Mouse (Mus musculus) cerebellum, adult 9-10 months (tissue): ENCODE data around the gene Psd.
A peak's percentile ranks its signal among the peaks of the same experiment; 100 is the strongest.

ENCODE experiments used
- DNase-seq: peaks from one replicate; pipeline ENCODE4 v3.0.0; 2022

The Psd gene

DNA sequence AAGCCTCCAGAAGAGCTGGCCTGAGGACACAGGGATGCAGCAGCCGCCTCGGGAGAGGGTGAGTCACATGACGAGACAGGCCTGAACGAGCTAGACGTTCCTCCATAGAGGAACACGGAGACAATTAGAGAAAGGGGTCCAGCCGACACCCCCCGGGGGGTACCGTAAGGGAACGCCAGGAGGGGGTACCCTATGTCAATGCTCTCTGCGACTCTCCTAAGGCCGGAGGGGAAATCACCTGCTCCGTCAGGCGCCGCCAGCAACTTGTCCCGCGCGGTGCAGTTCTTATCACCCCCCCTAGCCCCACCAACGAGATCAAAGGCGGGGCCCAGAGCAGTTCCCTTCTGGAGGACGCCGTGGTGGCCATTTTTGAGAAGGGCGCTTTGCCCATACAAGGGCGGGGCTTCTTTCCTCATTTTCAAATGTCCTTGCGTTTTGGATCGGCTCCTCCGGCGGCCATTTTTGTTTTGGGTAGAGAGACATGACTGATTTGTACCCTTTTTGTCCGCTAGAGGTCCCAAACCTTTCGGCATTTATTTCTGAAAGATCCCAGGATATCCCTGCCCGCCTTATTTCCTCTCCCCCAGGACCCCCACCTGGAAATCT, 11.5 kb upstream of the Psd start, which contains the start of gene Cuedc2:
Gene Cuedc2 (minus strand): TSS at position 372 of the 606 bp plus-strand sequence.
- DNase-seq: peak; percentile 99

DNA sequence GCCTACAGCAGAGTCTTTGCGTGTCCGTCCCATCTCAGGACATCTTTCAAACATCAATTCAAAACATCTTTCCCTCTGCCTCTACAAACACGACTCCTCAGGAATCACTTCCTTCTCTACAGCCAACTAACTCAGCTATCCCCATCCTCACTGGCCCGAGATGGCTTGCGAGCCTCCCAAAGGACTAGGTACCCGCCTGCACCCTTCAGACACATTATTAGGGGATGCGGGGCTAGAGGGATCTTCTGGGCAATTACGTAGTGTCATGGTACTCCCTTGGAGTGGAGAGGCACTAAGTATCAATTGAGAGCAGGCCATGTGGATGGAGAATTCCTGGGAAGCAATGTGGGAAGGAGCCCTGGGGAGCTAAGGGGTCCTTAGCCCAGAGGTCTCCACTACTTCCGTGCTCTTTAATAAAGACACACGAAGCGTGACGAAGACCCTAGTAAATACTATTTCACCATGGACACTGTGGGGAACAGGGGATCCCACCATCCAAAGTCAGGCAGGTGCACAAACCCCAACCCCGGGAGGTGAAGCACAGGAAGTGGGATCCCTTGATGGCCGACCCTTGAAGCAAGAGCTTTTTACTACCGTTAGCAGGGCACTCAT, 10.9 kb upstream of the Psd start:
- no peak for DNase-seq

DNA sequence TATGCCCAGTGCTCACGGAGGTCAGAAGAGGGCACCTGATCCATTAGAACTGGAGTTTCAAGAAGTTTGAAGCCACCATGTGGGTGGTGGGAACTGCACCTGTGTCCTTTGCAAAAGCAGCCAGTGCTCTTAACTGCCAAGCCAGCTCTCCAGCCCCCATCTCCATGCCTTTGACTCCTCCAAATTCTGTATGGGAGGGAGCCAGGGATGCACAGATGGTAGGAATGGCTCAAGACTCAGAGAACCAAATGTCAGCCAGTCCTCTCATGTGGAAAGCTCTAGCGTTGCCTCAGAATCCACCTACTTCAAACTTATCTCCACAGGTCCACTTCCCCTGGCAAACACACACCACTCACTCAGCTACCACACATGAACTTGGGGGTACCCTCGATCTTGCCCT, 7.0 kb upstream of the Psd start:
- DNase-seq: peak; percentile 85

DNA sequence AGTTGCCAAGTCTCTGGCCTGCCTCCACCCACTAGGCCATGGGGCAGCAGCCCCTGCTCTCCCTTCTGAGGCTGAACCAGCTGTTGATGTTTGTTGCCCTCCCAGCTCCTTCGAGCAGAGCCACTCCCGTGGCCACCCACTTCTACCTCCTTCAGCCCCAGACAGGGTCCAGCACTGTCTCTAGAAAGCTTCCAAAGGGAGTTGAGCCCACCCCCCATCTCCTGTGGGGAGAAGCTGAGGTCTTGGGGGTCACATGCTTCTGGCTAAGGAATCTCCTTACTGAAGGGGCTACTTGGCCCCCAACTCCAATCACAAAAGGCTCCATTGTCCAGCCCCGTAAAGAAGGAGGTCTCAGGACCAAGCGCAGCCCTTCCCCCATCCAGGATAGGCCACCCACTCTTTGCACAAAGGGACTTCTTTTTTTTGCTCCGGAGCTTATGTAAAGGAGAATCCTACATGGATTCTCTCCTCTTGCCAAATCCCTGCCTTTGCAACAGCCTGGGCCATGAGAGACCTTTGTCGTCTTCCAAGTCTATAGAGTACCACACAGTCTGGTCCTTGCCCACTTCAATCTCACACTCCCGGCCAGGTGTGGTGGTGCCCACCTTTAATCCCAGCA, 5.9 kb upstream of the Psd start:
- DNase-seq: no peak

DNA sequence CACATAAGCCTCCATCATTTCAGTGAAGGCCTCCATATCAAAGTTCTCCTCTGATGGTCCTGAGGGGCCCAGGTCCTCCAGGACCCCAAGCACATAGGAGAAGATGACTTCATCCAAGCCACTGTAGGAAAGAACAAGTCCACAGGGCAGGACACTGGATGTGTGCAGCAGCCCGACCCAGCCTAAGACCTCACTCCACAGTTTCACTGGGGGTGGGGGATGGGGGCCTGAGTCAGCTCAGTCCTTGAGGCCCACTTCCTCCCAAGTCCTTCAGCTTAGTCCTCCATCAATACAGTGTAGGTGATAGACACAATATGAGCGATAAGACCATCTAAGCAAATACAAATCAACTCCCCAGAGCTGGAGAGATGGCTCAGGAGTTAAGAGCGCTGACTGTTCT, 5.0 kb upstream of the Psd start:
- no peak for DNase-seq

DNA sequence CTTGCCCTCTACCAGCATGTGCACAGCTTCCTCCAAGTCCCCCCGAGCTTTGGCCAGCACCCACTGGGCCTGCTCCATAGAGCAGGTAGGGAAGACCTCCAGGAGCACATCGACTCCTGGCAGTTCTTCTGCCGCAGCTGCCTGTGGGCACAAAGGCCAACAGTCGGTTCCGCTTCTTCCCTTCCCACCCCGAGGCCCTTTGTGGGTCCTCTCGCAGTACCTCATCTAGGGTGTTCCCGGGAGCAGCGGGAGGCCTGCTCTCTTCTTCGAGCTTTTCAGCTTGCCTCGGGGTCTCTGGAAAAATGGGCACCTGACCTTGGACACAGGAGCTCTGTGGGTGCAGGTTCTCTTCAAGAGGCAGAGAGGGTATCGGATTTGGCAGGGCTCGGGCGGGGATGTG, 4.4 kb upstream of the Psd start:
- DNase-seq: no peak

DNA sequence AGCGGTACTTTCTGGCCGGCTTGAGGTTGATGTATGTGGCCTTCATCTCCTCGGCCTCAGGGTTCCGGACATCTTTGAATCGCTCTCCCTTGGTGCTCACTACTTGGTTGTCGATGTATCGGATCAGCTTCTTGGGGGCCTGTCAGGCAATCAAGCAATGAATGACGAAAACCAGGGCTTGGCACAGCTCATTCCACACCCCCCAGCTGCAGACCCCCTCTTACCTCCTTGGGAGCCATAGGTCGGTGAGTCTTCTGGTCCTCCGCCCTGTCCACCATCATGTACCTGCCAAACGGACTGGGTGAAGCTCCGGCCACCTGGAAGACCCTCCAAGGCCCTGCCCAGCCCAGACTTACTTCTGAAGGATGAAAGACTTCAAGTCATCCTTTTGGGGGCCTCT, 3.7 kb upstream of the Psd start:
- peak; percentile 61 for DNase-seq

DNA sequence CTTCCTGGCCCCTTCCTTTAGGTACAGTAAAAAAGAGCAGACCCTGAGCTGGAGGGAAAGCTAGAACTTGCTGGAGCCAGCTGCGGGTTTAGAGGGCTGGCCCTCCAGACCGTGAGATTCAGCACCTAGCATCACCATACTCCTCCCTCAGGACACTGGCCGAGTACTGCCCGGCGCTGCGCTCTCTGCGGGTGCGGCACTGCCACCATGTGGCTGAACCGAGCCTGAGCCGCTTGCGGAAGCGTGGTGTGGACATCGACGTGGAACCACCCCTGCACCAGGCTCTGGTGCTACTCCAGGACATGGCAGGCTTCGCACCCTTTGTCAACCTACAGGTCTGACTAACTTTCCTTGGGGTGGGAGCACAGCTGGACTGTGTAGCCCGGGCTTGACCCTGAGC, 3.0 kb upstream of the Psd start:
- DNase-seq: peak; percentile 87

DNA sequence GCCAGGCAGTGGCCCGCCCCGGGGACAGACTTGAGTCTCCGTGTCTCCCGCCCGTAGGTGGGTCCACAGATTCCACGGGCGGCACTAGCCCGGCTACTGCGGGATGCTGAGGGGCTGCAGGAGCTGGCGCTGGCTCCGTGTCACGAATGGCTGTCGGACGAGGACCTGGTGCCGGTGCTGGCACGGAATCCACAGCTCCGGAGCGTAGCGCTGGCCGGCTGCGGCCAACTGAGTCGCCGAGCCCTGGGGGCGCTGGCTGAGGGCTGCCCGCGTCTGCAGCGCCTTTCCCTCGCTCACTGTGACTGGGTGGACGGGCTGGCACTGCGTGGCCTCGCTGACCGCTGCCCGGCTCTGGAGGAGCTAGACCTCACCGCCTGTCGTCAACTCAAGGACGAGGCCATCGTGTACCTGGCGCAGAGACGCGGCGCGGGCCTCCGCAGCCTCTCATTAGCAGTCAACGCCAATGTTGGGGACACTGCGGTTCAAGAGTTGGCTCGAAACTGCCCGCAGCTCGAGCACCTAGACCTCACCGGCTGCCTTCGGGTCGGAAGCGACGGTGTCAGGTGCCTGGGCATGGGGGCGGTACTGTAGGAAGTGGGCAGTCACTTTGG, 2.2 kb upstream of the Psd start:
- DNase-seq: peak; percentile 67

DNA sequence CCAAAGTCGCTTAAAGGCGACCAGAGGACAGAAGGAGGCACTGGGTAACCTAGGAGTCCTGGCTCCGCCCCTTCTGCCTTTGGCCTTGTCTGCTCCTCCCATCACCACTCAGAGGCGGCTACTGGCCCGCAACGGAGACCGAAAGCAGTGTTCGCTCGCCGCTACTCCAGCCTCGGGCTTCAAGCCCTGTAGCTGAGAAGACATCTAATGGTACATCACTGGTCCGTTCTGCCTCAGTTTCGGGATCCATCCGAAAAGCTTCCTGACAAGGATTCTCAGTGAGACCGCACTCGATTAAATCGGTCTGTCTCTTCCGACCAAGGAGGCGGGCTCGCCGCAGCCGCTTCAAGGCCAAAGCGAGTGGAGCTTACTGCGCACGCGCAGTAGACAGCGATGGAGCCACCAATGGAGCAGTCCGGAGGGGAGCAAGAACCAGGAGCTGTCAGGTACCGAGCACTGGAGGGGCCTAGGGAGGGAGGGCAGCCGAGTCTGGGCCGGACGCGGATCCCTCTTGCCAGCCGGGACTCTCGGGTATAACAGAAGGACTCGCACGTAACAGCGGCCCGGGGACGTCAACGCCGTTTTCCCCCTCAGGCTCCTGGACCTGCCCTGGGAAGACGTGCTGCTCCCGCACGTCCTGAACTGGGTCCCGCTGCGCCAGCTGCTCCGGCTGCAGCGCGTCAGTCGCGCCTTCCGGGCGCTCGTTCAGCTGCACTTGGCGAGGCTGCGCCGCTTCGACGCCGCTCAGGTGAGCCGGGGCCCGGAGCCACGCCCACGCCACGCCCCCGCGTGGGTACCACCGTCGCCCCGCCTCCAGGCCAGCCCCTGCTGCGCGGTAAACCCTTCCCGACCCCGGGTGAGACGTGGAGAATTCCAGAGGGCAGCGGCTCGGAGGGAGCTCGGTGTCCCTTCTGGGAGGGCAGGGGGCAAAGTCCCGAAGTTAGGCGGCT, 1.4 kb upstream of the Psd start, which contains the start of gene Fbxl15:
Gene Fbxl15 (plus strand): TSS at position 104 of the 950 bp plus-strand sequence.
- peak; percentile 97 for DNase-seq

DNA sequence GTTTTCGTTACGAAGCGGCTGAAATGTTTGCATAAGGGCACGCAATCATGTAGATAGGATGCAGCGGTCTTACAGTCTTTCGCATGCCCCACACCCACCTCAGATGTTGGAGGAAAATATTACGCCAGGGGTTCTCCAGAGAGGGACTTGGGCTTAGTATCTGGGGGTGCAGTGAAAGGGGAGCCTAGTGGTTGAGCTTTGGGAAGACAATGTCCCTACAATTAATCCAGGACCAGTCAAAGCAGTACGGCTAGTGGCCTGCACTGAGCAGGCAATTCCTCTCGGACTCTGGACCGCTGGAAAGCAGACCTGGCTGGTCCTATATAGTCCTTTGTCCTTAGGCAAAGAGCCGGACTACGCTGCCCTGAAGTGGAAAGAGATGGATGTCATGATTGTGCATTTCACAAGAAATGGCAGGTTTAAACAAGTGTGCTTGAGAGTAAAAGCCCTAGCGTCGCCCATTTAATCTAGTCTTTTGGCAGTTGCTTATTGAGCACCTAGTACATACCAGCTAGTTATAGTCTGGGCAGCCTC, 642 bp upstream of the Psd start:
- DNase-seq: no peak

DNA sequence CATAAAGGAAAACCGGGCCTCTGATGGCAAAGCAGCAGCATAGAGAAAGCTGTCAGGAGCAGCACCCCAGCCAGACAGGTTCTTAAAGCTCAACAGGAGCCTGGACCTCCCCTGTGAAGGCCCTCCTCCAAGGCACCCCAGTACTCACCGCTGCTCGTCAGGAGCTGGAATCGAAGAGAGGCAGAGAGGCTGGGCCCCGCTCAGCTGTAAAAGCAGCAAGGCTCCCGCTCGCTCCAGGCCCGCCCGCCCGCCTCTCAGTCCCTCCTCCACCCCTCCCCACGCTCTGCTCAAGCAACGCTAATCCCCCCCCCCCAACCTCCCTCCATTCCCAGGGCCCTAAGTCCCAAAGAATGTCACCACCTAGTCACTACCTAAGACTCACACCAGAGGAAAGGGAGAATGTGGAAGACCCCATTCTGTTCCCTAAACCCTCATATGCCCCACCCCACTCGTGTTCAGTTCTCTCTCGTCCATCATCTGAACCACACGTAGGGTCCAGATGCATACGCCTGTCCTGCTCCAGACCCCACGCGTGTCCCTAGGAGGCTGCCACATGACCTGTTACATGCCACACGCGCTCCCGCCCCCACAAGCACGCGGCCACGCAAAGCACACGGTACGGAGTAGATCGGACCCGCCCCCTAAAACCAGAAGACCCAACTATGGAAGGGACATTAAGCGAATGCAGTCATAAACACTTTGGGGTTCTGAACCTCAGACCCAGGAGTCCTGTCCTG, 769 bp downstream of the Psd start:
- DNase-seq: peak; percentile 79

DNA sequence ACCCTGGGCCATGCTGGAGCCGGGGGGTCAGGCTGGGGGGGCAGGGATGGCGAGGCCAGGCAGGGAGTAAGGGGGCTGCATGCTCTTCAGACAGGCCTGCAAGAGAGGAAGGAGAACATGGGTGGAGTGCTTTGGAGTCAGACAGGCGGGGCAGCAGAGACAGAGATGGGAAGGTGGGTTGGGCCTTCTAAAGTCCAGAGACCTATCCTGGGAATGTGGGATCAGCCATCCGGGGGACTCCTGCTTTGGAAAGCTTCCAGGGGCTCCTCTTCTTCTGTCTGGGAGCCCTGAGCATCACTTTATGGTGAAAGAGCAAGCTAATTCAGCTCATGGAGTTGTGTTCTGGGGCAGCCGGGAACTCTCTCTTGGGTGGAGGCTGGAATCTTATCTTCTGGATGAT, 2.0 kb downstream of the Psd start:
- peak; percentile 66 for DNase-seq

DNA sequence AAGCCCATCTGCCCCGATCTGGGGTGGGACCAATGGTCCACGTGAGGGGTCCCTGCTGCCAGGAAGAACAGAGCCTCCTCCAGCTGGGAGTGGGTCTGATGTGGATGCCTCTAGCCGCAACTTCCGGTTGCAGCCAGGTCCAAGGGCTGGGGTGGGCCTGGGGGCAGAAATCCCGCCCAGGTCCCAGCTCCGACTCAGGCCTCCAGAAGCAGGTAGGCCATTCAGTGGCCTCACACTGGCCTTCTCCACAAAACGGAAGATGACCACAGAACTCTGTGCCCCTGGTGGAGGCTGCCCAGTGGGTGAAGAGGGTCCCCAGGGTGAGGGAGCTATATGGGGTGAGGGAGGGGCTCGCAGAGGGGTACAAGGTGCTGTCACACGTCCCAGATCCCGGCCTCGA, 2.6 kb downstream of the Psd start:
- no peak for DNase-seq

DNA sequence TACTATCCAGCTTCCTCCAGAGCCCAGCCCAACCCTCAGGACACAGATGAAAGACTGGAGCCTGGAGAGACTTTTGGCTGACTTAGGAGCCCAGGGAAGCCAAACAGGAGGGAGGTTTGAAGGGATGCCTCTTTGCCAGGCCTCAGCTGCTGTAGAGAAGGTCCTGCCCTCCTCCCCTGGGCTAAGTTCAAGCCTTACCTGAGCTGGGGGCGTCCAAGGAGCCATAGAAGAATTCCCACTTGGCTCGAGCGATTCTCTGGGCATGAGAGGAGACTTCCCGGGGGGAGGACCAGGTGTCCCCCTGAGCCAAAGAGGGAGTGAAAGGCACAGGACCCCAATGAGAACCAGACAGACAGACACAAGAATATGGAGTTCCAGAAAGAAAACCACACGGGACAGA, 3.2 kb downstream of the Psd start:
- no peak for DNase-seq

DNA sequence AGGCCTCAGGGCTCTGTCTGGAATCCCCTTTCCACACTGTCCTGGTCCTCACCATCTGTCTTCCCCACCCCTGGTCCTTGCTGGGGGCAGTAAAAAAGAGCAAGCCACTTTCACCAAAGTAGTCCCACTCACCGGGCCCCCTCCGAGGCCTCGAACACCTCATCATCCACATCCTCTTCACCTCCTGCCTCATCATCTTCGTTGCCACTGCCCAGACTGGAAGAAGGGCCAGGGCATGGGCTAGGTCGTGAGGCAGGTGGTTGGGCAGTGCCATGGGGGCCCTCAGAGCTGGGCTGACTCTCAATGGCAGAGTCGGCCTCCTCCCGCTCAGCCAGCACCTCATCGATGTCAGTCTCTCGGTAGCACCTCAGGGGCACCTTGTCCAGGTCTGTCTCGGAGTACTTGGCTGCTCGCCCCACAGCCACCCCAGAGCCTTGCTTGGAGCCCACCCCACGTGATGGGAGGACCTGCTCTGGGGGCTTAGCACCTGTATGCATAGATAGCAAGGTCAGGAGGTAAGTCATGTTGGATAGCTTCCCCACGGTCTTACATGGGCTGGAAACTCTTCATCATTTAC, 3.9 kb downstream of the Psd start:
- DNase-seq: peak; percentile 72

DNA sequence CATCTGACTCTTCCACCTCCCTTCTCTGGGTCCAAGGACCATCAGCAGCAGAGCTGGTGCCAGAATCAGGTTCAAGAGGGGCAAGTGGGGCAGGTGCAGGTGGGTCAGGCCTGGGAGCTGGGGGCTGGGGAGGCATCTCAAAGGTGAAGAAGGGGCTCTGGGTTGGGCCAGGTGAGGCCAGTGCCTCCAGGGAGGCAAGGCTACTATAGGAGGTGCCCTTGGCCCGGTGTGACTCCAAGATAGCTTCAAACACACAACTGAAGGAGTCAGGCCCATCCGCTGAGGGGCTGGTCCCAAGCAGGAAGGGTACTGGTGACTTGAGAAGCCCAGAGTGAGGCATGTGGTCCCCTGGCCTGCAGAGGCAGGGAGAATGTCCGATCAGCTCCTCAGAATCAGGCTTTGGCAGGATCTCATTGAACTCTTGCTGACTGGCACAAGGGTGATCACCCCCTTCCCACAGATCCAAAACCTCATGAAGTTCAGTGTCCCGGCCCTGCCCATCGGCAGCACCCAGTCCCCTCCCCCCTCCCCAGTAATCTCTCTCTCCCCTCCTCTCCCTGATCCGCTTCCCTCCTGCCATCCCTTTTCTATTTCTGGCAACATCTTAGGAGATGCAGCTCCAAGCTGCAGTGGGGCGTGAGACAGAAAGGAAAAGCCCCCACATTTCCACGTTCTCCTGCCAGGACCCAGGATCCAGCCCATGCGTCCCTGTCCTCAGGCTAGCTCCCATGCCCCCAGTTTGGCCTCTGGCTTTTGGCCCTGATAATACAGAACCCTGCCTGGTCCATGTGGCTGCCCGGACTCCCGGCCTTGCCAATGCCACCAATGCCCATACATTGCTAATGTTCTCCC, 4.6 kb downstream of the Psd start:
- DNase-seq: peak; percentile 68

DNA sequence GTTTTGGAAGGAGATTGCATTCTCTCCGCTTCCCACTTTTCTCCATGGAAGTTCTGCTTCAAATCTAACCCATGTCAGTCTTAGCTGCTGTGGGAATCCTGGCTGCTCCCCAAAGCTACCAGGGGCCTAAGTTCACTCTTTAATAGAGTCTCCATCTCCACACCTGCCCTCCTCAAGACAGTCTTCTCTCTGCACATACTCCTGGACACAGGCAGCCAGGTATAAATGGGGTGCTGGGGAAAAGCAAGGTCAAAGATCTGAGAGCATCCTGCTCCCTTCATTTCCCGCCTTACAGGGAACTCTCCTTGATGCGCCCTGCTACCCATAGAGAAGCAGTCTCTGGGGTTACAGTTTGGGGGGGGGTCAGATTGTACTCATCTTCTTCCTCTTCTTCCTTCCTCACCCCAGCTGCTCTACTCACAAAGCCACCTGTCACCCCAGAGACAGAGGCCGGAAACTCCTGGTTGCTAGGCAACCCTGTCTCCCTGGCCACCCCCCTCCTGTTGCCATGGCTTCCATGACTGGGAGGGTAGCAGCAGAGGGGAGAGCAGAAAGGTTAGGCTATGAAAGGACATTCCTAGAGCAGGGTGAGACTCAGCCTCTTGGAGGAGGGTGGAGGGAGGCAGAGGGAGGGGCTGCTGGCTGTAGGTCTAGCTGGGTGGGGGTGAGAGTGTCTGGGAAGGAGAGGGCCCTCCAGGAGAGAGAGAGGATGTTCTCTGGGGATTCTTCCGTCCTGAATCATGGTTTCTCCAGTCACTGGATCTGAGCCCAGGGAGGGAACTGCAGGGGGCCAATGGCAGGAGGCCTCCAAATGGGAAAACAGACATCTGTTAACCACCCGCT, 5.6 kb downstream of the Psd start:
- peak; percentile 90 for DNase-seq

DNA sequence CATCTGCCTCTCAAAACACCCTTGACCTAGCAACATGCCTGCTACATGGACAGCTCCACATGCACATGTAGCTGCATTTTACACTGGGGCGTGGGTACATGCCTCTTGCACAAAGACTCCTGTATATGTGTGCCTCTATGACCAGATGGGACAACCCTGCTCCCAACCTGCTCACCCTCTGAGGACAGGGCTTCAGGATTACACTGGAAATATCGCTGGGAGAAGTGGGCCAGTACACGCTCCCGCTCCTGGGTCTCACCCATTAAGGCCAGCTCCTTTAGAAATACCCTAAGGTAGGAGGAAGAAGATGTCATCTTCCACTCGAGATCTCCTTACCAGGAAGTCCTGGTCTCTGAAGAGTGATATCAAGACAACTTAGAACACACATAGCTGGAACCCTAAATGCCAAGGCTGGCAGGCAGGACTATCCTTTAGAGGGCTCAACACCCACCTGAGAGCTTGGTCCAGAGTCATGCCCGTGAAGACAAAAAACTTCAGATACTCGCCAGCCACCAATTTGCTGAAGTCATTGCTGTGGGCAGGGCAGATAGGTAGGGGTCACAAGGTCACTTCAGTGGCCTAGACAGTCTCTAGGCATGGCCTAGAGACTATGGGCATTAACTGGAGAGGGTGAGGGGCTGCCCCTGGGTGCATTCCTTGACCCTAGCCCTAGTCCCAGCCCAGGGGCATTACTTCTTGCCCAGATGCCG, 6.7 kb downstream of the Psd start:
- DNase-seq: no peak
